Mouse (Mus musculus) midbrain, embryonic 15.5 days (tissue): ENCODE results near the gene Shc3. TPM values are rescaled to one million over a fixed set of nuclear protein-coding genes. Genes with fewer than 3 reads are reported as not detected.
A peak's percentile ranks its signal among the peaks of the same experiment; 100 is the strongest.

ENCODE experiments used
- ATAC-seq: fragments of 200-750 bp; cut with Nextera tagmentation; replicated peaks from 2 replicates; pipeline ENCODE4 v1.8.0; 2017; ENCODE audit warnings: moderate TSS enrichment
- H3K27ac ChIP-seq: fragments of 300-500 bp; sonication (generic); 2 replicates; pipeline ENCODE4 v1.5.1; 2015; ENCODE audit warnings: mild to moderate bottlenecking, inconsistent platforms
- H3K27me3 ChIP-seq: fragments of 300-500 bp; sonication (generic); replicated peaks from 2 replicates; pipeline ENCODE4 v1.6.1; 2015; ENCODE audit warnings: inconsistent platforms
- H3K36me3 ChIP-seq: fragments of 300-500 bp; sonication (generic); replicated peaks from 2 replicates; pipeline ENCODE4 v1.6.1; 2015; ENCODE audit warnings: inconsistent platforms
- H3K4me1 ChIP-seq: fragments of 300-500 bp; sonication (generic); 2 replicates; pipeline ENCODE4 v1.6.1; 2015; ENCODE audit warnings: inconsistent platforms
- H3K4me2 ChIP-seq: fragments of 300-500 bp; sonication (generic); 2 replicates; pipeline ENCODE4 v1.6.1; 2015; ENCODE audit warnings: inconsistent platforms, mild to moderate bottlenecking, moderate library complexity
- H3K4me3 ChIP-seq: fragments of 300-500 bp; sonication (generic); 2 replicates; pipeline ENCODE4 v1.5.1; 2015; ENCODE audit warnings: mild to moderate bottlenecking, inconsistent platforms
- H3K9ac ChIP-seq: fragments of 300-500 bp; sonication (generic); 2 replicates; pipeline ENCODE4 v1.6.1; 2015; ENCODE audit warnings: mild to moderate bottlenecking, inconsistent platforms
- H3K9me3 ChIP-seq: fragments of 300-500 bp; sonication (generic); 2 replicates; pipeline ENCODE4 v1.6.1; 2016; ENCODE audit warnings: inconsistent platforms
- WGBS: fragments of 180-500 bp; shearing (Covaris S2); methylation state at CpG from one replicate; pipeline ENCODE4 v1.1.7; 2015; ENCODE audit warnings: mixed read lengths; 5-methylcytosine and 5-hydroxymethylcytosine counted together
- polyA plus RNA-seq: library from polyadenylated mRNA; unstranded; fragments of >200 nt; fragmentation: Nextera tagmentation; extraction: Ambion mirVana; gene quantifications from 2 replicates; pipeline ENCODE4 v1.2.1, GENCODE M21; 2015

Shc3 gene
- polyA plus RNA-seq, 1 experiment from 2014 or later, result 8.1 TPM

- Histone ChIP-seq H3K9me3 (no peaks in the 10 kb centered on the region), H3K36me3 (no peaks in the 10 kb centered on the region), H3K27ac (no peak overlapping the region), H3K4me2 (no peak overlapping the region), H3K9ac (no peak overlapping the region), H3K4me3 (no peak overlapping the region), H3K4me1 (peaks cover 17% of the 10 kb centered on the region), H3K27me3 (peaks cover 5% of the 10 kb centered on the region; the same call in 1 of the 2 replicates)
- no peak for ATAC-seq
- WGBS, result 35% methylated on average over 13 of the region's 13 CpGs
Measured at GRCm38 (mm10) chr13:51407541-51408217, 161.5 kb downstream of the Shc3 start.

- no peaks in the 10 kb centered on the region for H3K9me3 ChIP-seq
- 94% methylated on average over 13 of the region's 13 CpGs for WGBS
- H3K36me3 ChIP-seq, result no peaks in the 10 kb centered on the region
- H3K4me1 ChIP-seq, result peaks cover 23% of the 10 kb centered on the region
- no peak overlapping the region for H3K9ac ChIP-seq
- H3K4me2 ChIP-seq, result no peak overlapping the region
- ATAC-seq, result no peak
- no peak overlapping the region for H3K27ac ChIP-seq
- peaks cover 5% of the 10 kb centered on the region; the same call in 1 of the 2 replicates for H3K27me3 ChIP-seq
- H3K4me3 ChIP-seq, result no peak overlapping the region
Measured at GRCm38 (mm10) chr13:51405731-51406320, 163.4 kb downstream of the Shc3 start.

GRCm38 (mm10) chr13:51404566-51404965 lies 164.7 kb downstream of the Shc3 start:
- Histone ChIP-seq H3K27me3 (peaks cover 2% of the 10 kb centered on the region; the same call in 1 of the 2 replicates), H3K9ac (no peak overlapping the region), H3K9me3 (no peaks in the 10 kb centered on the region), H3K4me1 (peaks cover 26% of the 10 kb centered on the region), H3K36me3 (no peaks in the 10 kb centered on the region), H3K4me2 (no peak overlapping the region), H3K27ac (no peak overlapping the region), H3K4me3 (no peak overlapping the region)
- no peak for ATAC-seq
- 93% methylated on average over 4 of the region's 4 CpGs for WGBS

GRCm38 (mm10) chr13:51400736-51401501 lies 168.3 kb downstream of the Shc3 start:
- Histone ChIP-seq H3K36me3 (no peaks in the 10 kb centered on the region), H3K9me3 (no peaks in the 10 kb centered on the region), H3K27ac (peak overlapping the region; percentile 4; the same call in 1 of the 2 replicates), H3K4me2 (peak overlapping the region; percentile 75), H3K27me3 (no peaks in the 10 kb centered on the region), H3K9ac (peak overlapping the region; percentile 41), H3K4me1 (peaks cover 9% of the 10 kb centered on the region), H3K4me3 (peak overlapping the region; percentile 39)
- WGBS, result 10% methylated on average over 20 of the region's 20 CpGs
- ATAC-seq, result peak; percentile 87

GRCm38 (mm10) chr13:51400186-51400719 lies 169.0 kb downstream of the Shc3 start:
- H3K9me3 ChIP-seq, result 0 out of 2 replicates have a peak, but pooled peaks cover 3% of the 10 kb centered on the region
- H3K36me3 ChIP-seq, result no peaks in the 10 kb centered on the region
- 32% methylated on average over 14 of the region's 14 CpGs for WGBS
- peak overlapping the region; percentile 41; the same call in 1 of the 2 replicates for H3K9ac ChIP-seq
- ATAC-seq, result peak; percentile 76
- no peaks in the 10 kb centered on the region for H3K27me3 ChIP-seq
- H3K4me2 ChIP-seq, result peak overlapping the region; percentile 75
- H3K4me3 ChIP-seq, result peak overlapping the region; percentile 39
- H3K27ac ChIP-seq, result 0 out of 2 replicates have a peak overlapping the region, but pooled peaks have one; percentile 4
- peaks cover 9% of the 10 kb centered on the region for H3K4me1 ChIP-seq

GRCm38 (mm10) chr13:51399562-51399961 lies 169.7 kb downstream of the Shc3 start:
- no peaks in the 10 kb centered on the region for H3K36me3 ChIP-seq
- no peak overlapping the region for H3K4me2 ChIP-seq
- 96% methylated on average over 3 of the region's 3 CpGs for WGBS
- no peak overlapping the region for H3K9ac ChIP-seq
- no peak for ATAC-seq
- H3K27ac ChIP-seq, result no peak overlapping the region
- no peak overlapping the region for H3K4me3 ChIP-seq
- no peaks in the 10 kb centered on the region for H3K27me3 ChIP-seq
- peaks cover 9% of the 10 kb centered on the region for H3K4me1 ChIP-seq
- 0 out of 2 replicates have a peak, but pooled peaks cover 4% of the 10 kb centered on the region for H3K9me3 ChIP-seq

DNA sequence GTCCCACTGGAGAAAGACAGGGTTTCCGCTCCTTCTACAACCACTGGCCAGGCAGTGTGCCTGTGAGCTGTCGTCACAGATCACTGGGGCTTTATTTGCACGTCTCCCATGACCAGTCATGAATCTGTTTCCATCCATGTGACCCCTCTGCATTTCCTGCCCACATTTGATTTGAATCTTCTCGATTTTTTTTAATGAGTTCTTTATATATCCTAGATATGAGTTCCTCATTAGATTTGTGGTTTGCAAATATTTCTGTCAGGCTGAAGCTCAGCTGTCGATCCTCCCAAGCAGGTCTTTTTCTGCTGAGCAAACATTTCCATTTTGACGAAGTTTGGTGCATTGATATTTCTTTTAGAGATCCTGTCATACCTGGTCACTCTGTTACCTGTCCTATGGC lies 171.4 kb downstream of the Shc3 start:
- H3K4me1 ChIP-seq, result peaks cover 9% of the 10 kb centered on the region
- H3K27me3 ChIP-seq, result no peaks in the 10 kb centered on the region
- H3K4me3 ChIP-seq, result no peak overlapping the region
- no peak for ATAC-seq
- no peak overlapping the region for H3K27ac ChIP-seq
- H3K4me2 ChIP-seq, result no peak overlapping the region
- no peak overlapping the region for H3K9ac ChIP-seq
- H3K36me3 ChIP-seq, result no peaks in the 10 kb centered on the region
- WGBS, result 89% methylated on average over 6 of the region's 6 CpGs
- H3K9me3 ChIP-seq, result 0 out of 2 replicates have a peak, but pooled peaks cover 4% of the 10 kb centered on the region

- Histone ChIP-seq H3K4me2 (no peak overlapping the region), H3K9ac (no peak overlapping the region), H3K27me3 (no peaks in the 10 kb centered on the region), H3K9me3 (0 out of 2 replicates have a peak, but pooled peaks cover 4% of the 10 kb centered on the region), H3K36me3 (no peaks in the 10 kb centered on the region), H3K4me3 (no peak overlapping the region), H3K4me1 (no peaks in the 10 kb centered on the region), H3K27ac (no peak overlapping the region)
- no peak for ATAC-seq
- 80% methylated on average over 1 of the region's 1 CpGs for WGBS
Measured at GRCm38 (mm10) chr13:51392256-51392655, 177.0 kb downstream of the Shc3 start.

GRCm38 (mm10) chr13:51391359-51391916 lies 177.8 kb downstream of the Shc3 start:
- H3K9me3 ChIP-seq, result 0 out of 2 replicates have a peak, but pooled peaks cover 4% of the 10 kb centered on the region
- no peak overlapping the region for H3K4me3 ChIP-seq
- no peak overlapping the region for H3K9ac ChIP-seq
- no peaks in the 10 kb centered on the region for H3K4me1 ChIP-seq
- no peaks in the 10 kb centered on the region for H3K27me3 ChIP-seq
- H3K4me2 ChIP-seq, result no peak overlapping the region
- H3K36me3 ChIP-seq, result no peaks in the 10 kb centered on the region
- ATAC-seq, result no peak
- 91% methylated on average over 6 of the region's 6 CpGs for WGBS
- no peak overlapping the region for H3K27ac ChIP-seq

GRCm38 (mm10) chr13:51390398-51390797 lies 178.8 kb downstream of the Shc3 start:
- H3K27ac ChIP-seq, result no peak overlapping the region
- H3K27me3 ChIP-seq, result no peaks in the 10 kb centered on the region
- 81% methylated on average over 4 of the region's 4 CpGs for WGBS
- H3K9ac ChIP-seq, result no peak overlapping the region
- H3K4me2 ChIP-seq, result no peak overlapping the region
- no peak overlapping the region for H3K4me3 ChIP-seq
- H3K36me3 ChIP-seq, result no peaks in the 10 kb centered on the region
- H3K4me1 ChIP-seq, result no peaks in the 10 kb centered on the region
- H3K9me3 ChIP-seq, result 0 out of 2 replicates have a peak, but pooled peaks cover 3% of the 10 kb centered on the region
- no peak for ATAC-seq

- H3K27ac ChIP-seq, result no peak overlapping the region
- no peak overlapping the region for H3K4me3 ChIP-seq
- no peaks in the 10 kb centered on the region for H3K4me1 ChIP-seq
- H3K27me3 ChIP-seq, result no peaks in the 10 kb centered on the region
- ATAC-seq, result no peak
- H3K9me3 ChIP-seq, result no peaks in the 10 kb centered on the region
- H3K9ac ChIP-seq, result no peak overlapping the region
- H3K4me2 ChIP-seq, result no peak overlapping the region
- WGBS, result 46% methylated on average over 4 of the region's 4 CpGs
- no peaks in the 10 kb centered on the region for H3K36me3 ChIP-seq
Measured at GRCm38 (mm10) chr13:51387908-51388307, 181.3 kb downstream of the Shc3 start.

DNA sequence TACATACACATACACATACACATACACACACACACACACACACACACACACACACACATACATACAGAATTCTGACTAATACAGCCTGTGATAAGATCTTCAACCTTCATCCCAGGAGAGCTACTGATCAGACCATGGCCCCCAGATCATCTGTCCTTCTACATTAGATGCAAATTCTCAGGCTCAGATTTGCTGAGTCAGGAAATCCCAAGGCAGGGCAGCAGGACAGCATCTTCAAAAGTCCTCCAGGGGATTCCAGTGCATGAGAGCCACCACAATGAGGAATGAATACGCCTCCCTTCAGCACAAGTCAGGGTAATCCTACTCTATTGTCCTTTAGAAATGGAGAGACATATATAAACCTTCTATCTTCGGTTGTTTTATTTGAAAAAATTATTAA lies 184.3 kb downstream of the Shc3 start:
- no peak overlapping the region for H3K4me2 ChIP-seq
- no peaks in the 10 kb centered on the region for H3K4me1 ChIP-seq
- no peaks in the 10 kb centered on the region for H3K9me3 ChIP-seq
- no peak overlapping the region for H3K9ac ChIP-seq
- ATAC-seq, result no peak
- no peak overlapping the region for H3K4me3 ChIP-seq
- WGBS, result 61% methylated on average over 2 of the region's 2 CpGs
- no peaks in the 10 kb centered on the region for H3K36me3 ChIP-seq
- no peak overlapping the region for H3K27ac ChIP-seq
- H3K27me3 ChIP-seq, result no peaks in the 10 kb centered on the region
